Mouse (Mus musculus): ENCODE results near the gene Uchl5.

DNA sequence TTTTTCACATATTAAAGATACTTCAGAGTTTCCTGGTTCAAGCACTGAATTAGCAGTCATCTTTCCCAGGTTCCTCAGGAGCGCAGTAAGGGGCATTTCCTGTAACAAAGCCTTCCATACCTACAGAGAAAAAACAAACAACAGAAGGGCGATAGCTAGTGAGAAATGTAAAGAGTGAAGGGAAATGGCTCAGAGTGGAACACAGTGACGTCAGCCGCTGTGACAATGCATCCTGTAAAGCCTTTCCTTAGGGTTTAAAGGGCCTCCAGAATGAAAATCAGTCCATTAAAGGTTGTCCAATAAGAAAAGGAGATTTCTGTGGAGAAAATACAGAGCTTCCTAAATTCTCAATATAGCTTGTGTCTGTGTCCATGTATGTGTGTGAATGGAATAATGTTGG, 11.3 kb upstream of the Uchl5 start:
- no peak for TF ChIP-seq CTCF (IDR thresholded peaks at IDR 0.05; ENCODE audit: extremely low read depth, insufficient read depth, insufficient read length, insufficient replicate concordance)
- no peak for TF ChIP-seq POLR2A (IDR thresholded peaks at IDR 0.05; ENCODE audit: low read depth, low read length)
